Mouse (Mus musculus) limb, embryonic 11.5 days (tissue): Measurements from ENCODE around the gene Eid2b. TPM values are rescaled to one million over a fixed set of nuclear protein-coding genes. Genes with fewer than 3 reads are reported as not detected.

Source experiments
- ATAC-seq: fragments of 200-750 bp; cut with Nextera tagmentation; 2 replicates; pipeline ENCODE4 v1.8.0; 2017; ENCODE audit warnings: low read depth; ENCODE audit not compliant: insufficient number of reproducible peaks, low FRiP score, low TSS enrichment
- DNase-seq: peaks from one replicate; pipeline ENCODE4 v3.0.0-alpha.2; 2015; ENCODE audit warnings: low spot score
- H3K27ac ChIP-seq: fragments of 300-500 bp; sonication (generic); replicated peaks from 2 replicates; pipeline ENCODE4 v1.5.1; 2014; ENCODE audit warnings: low read depth, mild to moderate bottlenecking, low read length
- H3K27me3 ChIP-seq: fragments of 300-500 bp; sonication (generic); 2 replicates; pipeline ENCODE4 v1.6.1; 2014; ENCODE audit warnings: mild to moderate bottlenecking, low read length, mixed read lengths; ENCODE audit not compliant: control insufficient read depth, insufficient read depth
- H3K36me3 ChIP-seq: fragments of 300-500 bp; sonication (generic); 2 replicates; pipeline ENCODE4 v1.6.1; 2014; ENCODE audit warnings: mild to moderate bottlenecking, low read length, moderate library complexity, mixed read lengths; ENCODE audit not compliant: control insufficient read depth, insufficient read depth
- H3K4me1 ChIP-seq: fragments of 300-500 bp; sonication (generic); 2 replicates; pipeline ENCODE4 v1.6.1; 2014; ENCODE audit warnings: low read length, mixed read lengths; ENCODE audit not compliant: control insufficient read depth, insufficient read depth
- H3K4me2 ChIP-seq: fragments of 300-500 bp; sonication (generic); 2 replicates; pipeline ENCODE4 v1.6.1; 2014; ENCODE audit warnings: low read depth, mild to moderate bottlenecking, moderate library complexity; ENCODE audit not compliant: severe bottlenecking
- H3K4me3 ChIP-seq: fragments of 300-500 bp; sonication (generic); 2 replicates; pipeline ENCODE4 v1.5.1; 2014; ENCODE audit warnings: low read depth, low read length
- H3K9ac ChIP-seq: fragments of 300-500 bp; sonication (generic); 2 replicates; pipeline ENCODE4 v1.6.1; 2014; ENCODE audit warnings: mild to moderate bottlenecking, low read length
- H3K9me3 ChIP-seq: fragments of 300-500 bp; sonication (generic); 2 replicates; pipeline ENCODE4 v1.6.1; 2016; ENCODE audit warnings: low read length; ENCODE audit not compliant: control insufficient read depth
- WGBS: fragments of 180-500 bp; shearing (Covaris S2); extraction: QIAGEN DNeasy Blood & Tissue Kit; methylation state at CpG from one replicate; pipeline ENCODE4 v1.1.7; 2014; 5-methylcytosine and 5-hydroxymethylcytosine counted together
- polyA plus RNA-seq: library from polyadenylated mRNA; unstranded; fragments of >200 nt; fragmentation: Nextera tagmentation; extraction: Ambion mirVana; gene quantifications from 2 replicates; pipeline ENCODE4 v1.2.1, GENCODE M21; 2014

Eid2b gene
- polyA plus RNA-seq, 1 experiment from 2014 or later: 11.4 TPM

GRCm38 (mm10) chr7:28306216-28306615 is 28.7 kb downstream of the Eid2b start:
- peaks cover 32% of the 10 kb centered on the region for H3K36me3 ChIP-seq

DNA sequence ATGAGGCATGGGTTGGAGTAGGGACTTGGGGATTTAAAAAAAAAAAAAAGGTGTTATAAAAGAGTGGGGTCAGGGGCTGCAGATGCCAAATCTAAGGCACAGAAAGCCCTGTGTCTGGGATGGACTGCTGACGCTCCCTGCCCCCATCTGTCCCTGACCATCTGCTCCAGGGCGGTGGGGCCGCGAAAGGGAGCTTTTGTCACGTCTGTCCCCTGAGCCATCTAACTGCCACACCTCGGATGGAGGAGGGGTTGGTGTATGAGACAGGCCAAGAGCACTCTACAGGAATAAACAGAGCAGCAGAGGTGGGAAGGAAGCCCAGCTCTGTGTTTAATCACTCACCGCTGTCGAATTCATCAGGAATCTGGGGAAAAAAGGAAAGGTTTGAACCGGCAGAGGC is 32.2 kb downstream of the Eid2b start:
- ATAC-seq (no peak), DNase-seq (no peak)
- Histone ChIP-seq H3K4me2 (no peak overlapping the region), H3K4me1 (peaks cover 7% of the 10 kb centered on the region; the same call in 1 of the 2 replicates), H3K9ac (no peak overlapping the region), H3K27me3 (no peaks in the 10 kb centered on the region), H3K4me3 (no peak overlapping the region), H3K36me3 (peaks cover 32% of the 10 kb centered on the region), H3K27ac (no peak overlapping the region), H3K9me3 (no peaks in the 10 kb centered on the region)
- WGBS: 36% methylated on average over 9 of the region's 9 CpGs

More at GRCm38 (mm10) chr7:28306216-28306615, 28.7 kb downstream of the Eid2b start:
- H3K4me3 ChIP-seq: no peak overlapping the region
- no peak overlapping the region for H3K27ac ChIP-seq
- ATAC-seq (no peak), DNase-seq (no peak)
- H3K27me3 ChIP-seq: peaks cover 5% of the 10 kb centered on the region
- no peaks in the 10 kb centered on the region for H3K9me3 ChIP-seq
- WGBS: 96% methylated on average over 8 of the region's 8 CpGs
- H3K9ac ChIP-seq: no peak overlapping the region
- H3K4me1 ChIP-seq: peaks cover 9% of the 10 kb centered on the region
- no peak overlapping the region for H3K4me2 ChIP-seq

- 5% methylated on average over 35 of the region's 35 CpGs for WGBS
- no peak for DNase-seq
- no peaks in the 10 kb centered on the region for H3K27me3 ChIP-seq
- peak; percentile 55 for ATAC-seq
- H3K27ac ChIP-seq: no peak overlapping the region
- no peaks in the 10 kb centered on the region for H3K9me3 ChIP-seq
- peak overlapping the region; percentile 98 for H3K4me3 ChIP-seq
- peaks cover 7% of the 10 kb centered on the region; the same call in 1 of the 2 replicates for H3K4me1 ChIP-seq
- H3K9ac ChIP-seq: peak overlapping the region; percentile 79
- peaks cover 33% of the 10 kb centered on the region for H3K36me3 ChIP-seq
- peak overlapping the region; percentile 85 for H3K4me2 ChIP-seq
Observed at GRCm38 (mm10) chr7:28311151-28311925, 33.8 kb downstream of the Eid2b start.

GRCm38 (mm10) chr7:28311926-28312543 is 34.5 kb downstream of the Eid2b start, which contains the start of gene Timm50:
Timm50 (minus strand) TSS chr7:28312072.
- Histone ChIP-seq H3K4me1 (peaks cover 7% of the 10 kb centered on the region; the same call in 1 of the 2 replicates), H3K36me3 (peaks cover 32% of the 10 kb centered on the region), H3K4me2 (peak within 1 kb of the TSS; percentile 85), H3K9ac (peak within 1 kb of the TSS; percentile 79), H3K4me3 (peak within 1 kb of the TSS; percentile 98), H3K27me3 (no peaks in the 10 kb centered on the region), H3K27ac (no peak within 1 kb of the TSS), H3K9me3 (no peaks in the 10 kb centered on the region)
- DNase-seq (peak; percentile 97), ATAC-seq (peak; percentile 97)
- WGBS: under 1% methylated on average over 45 of the region's 45 CpGs

DNA sequence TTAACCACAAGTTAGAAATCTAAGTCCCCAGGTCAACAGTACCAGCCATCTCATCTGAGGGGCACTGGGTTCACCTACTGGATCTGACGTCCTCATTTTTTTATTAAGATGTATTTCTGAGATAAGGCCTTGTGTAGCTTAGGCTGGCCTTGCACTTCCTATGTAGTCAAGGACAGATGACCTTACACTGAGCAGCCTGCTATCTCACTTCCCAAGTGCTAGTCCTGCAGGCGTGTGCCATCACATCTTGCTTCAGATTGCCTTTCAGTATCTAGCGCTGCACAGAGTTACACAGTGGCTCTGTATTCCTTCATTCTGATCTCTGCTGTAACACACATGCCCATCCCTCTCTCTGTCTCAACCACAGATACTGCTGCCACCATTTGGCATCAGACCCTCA is 40.5 kb downstream of the Eid2b start:
- 90% methylated on average over 3 of the region's 3 CpGs for WGBS
- H3K27ac ChIP-seq: no peak overlapping the region
- peaks cover 67% of the 10 kb centered on the region for H3K36me3 ChIP-seq
- no peaks in the 10 kb centered on the region for H3K9me3 ChIP-seq
- ATAC-seq (no peak), DNase-seq (no peak)
- H3K27me3 ChIP-seq: no peaks in the 10 kb centered on the region
- H3K9ac ChIP-seq: no peak overlapping the region
- H3K4me1 ChIP-seq: no peaks in the 10 kb centered on the region
- no peak overlapping the region for H3K4me2 ChIP-seq
- H3K4me3 ChIP-seq: no peak overlapping the region

DNA sequence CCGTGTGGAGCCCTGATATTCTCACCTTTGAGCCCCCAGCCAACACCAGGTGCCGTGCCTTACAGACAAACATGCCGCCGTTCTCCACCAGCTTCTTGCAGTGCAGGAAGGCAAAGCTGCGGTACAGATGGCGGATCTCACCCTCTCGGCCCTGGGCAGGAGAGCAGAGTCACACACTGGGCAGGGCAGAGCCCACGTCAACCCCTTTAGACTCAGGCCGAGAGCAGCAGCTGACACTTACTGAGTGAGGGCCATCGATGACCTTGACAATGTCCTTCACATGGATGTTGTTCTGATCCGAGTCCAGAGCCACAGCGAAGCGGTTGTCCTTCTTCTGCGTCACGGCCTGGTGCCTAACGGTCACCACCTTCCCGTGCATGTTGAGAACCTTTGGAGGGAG is 41.2 kb downstream of the Eid2b start:
- no peak for DNase-seq
- H3K4me2 ChIP-seq: no peak overlapping the region

GRCm38 (mm10) chr7:28321974-28322720 is 44.6 kb downstream of the Eid2b start:
- no peaks in the 10 kb centered on the region for H3K27me3 ChIP-seq
- DNase-seq (no peak), ATAC-seq (no peak)
- no peak overlapping the region for H3K9ac ChIP-seq
- no peaks in the 10 kb centered on the region for H3K9me3 ChIP-seq
- no peak overlapping the region for H3K27ac ChIP-seq
- WGBS: 92% methylated on average over 15 of the region's 15 CpGs
- H3K4me3 ChIP-seq: no peak overlapping the region
- no peak overlapping the region for H3K4me2 ChIP-seq
- no peaks in the 10 kb centered on the region for H3K4me1 ChIP-seq
- peaks cover 64% of the 10 kb centered on the region for H3K36me3 ChIP-seq

More for the DNA sequence above, 41.2 kb downstream of the Eid2b start:
- H3K36me3 ChIP-seq: peaks cover 68% of the 10 kb centered on the region
- no peaks in the 10 kb centered on the region for H3K4me1 ChIP-seq
- H3K9me3 ChIP-seq: no peaks in the 10 kb centered on the region
- no peak overlapping the region for H3K9ac ChIP-seq
- H3K27me3 ChIP-seq: no peaks in the 10 kb centered on the region
- no peak overlapping the region for H3K27ac ChIP-seq
- WGBS: 95% methylated on average over 17 of the region's 17 CpGs
- no peak for ATAC-seq
- no peak overlapping the region for H3K4me3 ChIP-seq

DNA sequence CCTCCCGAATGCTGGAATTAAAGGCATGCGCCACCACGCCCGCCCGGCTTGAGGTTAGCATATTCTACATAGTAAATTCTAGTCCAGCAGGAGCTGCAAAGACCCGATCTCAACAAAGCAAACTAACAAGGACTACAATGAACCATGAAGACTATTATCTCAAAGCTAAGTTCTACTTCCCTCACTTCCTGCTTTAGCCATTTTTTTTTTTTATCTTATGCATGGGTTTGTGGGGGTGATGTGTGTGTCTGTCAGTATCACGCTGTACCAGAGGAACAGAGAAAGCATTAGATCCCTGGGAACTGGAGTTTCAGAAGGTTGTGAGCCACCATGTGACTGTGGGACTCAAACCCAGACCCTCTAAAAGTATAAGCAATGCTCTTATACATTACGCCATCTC is 47.8 kb downstream of the Eid2b start:
- no peaks in the 10 kb centered on the region for H3K4me1 ChIP-seq
- ATAC-seq (no peak), DNase-seq (no peak)
- 96% methylated on average over 8 of the region's 8 CpGs for WGBS
- no peak overlapping the region for H3K4me3 ChIP-seq
- H3K36me3 ChIP-seq: peaks cover 48% of the 10 kb centered on the region
- H3K27ac ChIP-seq: no peak overlapping the region
- no peak overlapping the region for H3K4me2 ChIP-seq
- no peaks in the 10 kb centered on the region for H3K27me3 ChIP-seq
- H3K9me3 ChIP-seq: no peaks in the 10 kb centered on the region
- H3K9ac ChIP-seq: no peak overlapping the region
